Mouse (Mus musculus): ENCODE measurements around the gene Gm42957. TPM values are rescaled to one million over a fixed set of nuclear protein-coding genes. Genes with fewer than 3 reads are reported as not detected.
"Not testable (repeated sequence)": the region's sequence is repeated elsewhere in the genome, so short reads cannot be mapped to it uniquely, and the experiment has no call there.

Gene Gm42957
- total RNA-seq (2021), result under 1 TPM; 0.35 to 0.50 TPM
- long read RNA-seq, experiment 1, result 0 reads
- long read RNA-seq, experiment 2, partial matches to known transcripts, result 0 of 2 reads
- long read RNA-seq, experiment 2, other reads (novel, unspliced or antisense), result 2 of 2 reads

GRCm38 (mm10) chr3:96634928-96635879 is at the start of gene Gm42957, which contains the start of gene Pex11b:
Gene Gm42957 (plus strand): TSS chr3:96635474.
Gene Pex11b (plus strand): TSS chr3:96635376.
- peak; percentile 86 for DNase-seq

- DNase-seq, result no peak
Measured at GRCm38 (mm10) chr3:96590657-96591056, 44.6 kb upstream of the Gm42957 start.

DNA sequence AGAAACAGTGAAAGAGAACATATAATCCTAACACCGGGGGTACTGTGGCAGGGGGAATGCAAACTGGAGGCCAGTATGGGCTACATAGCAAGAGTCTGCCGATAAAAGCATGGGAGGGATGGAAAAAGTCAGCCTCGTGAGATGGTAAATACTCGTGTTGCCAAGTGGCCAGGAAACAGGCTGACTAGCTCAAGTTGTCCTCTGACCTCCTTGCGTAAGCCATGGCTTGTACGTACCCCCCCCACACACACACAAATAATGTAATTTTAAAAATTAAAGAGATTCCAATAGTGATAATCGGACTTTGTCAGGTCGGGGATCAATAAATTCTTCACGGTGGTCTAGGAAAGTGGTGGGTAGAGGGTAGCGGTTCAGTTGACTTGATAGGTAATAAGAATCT is 41.9 kb upstream of the Gm42957 start:
- no peak for DNase-seq

GRCm38 (mm10) chr3:96593790-96594560 is 41.3 kb upstream of the Gm42957 start, which contains the start of gene Polr3gl:
Gene Polr3gl (minus strand): TSS chr3:96594181.
- peak; percentile 91 for DNase-seq

GRCm38 (mm10) chr3:96594851-96595250 is 40.4 kb upstream of the Gm42957 start:
- DNase-seq, result no peak

GRCm38 (mm10) chr3:96595661-96596060 is 39.6 kb upstream of the Gm42957 start:
- no peak for DNase-seq

- DNase-seq, result no peak
Measured at GRCm38 (mm10) chr3:96596228-96596707, 39.0 kb upstream of the Gm42957 start, which contains the start of gene Ankrd34a. Gene Ankrd34a (plus strand): TSS chr3:96596636.

DNA sequence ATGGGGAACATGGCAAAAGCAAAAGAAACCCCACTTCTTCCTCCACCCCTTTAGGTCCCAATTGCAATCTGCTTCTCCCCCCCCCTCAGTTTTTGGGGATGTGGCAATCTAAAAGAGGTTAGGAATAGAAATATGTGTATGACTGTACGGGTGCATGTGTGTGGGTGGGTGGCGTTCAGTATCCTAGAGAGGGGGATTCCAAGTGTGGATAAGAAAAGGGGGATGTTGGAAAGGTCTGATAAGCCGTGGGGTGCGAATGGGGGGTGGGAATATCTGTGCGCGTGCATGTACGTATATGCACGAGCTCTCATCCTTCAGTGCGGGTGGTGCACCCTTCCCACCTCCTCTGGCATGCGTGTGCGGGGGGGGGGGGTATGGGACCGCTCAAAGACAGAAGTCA is 38.4 kb upstream of the Gm42957 start:
- DNase-seq, result no peak

DNA sequence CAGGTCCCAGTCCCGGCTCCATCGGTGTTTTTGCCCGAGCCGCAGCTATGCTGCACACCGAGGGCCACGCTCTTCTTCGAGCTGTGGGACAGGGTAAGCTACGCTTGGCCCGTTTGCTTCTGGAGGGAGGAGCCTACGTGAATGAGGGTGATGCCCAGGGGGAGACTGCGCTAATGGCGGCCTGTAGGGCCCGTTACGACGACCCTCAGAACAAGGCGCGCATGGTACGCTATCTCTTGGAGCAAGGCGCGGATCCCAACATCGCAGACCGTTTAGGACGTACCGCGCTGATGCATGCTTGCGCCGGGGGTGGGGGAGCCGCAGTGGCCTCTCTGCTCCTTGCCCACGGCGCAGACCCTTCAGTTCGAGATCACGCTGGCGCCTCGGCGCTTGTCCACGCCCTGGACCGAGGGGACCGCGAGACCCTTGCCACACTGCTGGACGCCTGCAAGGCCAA is 37.8 kb upstream of the Gm42957 start:
- no peak for DNase-seq

- peak; percentile 70 for DNase-seq
Measured at GRCm38 (mm10) chr3:96598156-96599068, 36.9 kb upstream of the Gm42957 start.

GRCm38 (mm10) chr3:96599069-96599393 is 36.2 kb upstream of the Gm42957 start:
- no peak for DNase-seq

- no peak for DNase-seq
Measured at GRCm38 (mm10) chr3:96599411-96599810, 35.9 kb upstream of the Gm42957 start.

DNA sequence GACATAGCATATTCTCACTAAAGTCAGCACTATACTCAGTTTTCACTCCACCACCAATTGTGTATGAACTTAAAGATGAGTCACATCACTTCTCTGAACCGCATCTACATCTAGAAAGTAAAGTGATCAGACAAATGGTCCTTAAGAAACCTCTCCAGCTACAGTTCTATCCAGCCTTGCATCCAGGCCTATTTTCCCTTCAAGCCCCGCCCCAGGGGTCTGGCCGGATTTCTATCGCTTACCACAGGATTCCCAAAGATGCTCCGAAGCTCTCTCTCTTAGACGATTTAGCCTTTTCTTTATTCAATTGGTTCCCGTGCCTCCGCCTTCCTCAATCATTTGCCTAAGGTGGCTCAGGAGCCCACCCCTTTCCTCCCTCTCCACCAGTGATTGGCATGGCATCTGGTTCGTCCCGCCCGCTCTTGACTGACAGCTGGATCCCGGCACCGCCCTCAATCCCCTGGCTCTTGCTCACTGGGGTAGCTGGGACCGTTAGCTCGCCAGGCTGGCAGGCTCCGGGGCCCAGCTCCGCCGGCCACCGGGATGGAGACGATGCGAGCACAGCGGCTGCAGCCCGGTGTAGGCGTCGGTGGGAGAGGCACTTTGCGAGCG is 34.5 kb upstream of the Gm42957 start, which contains the start of gene Lix1l:
Gene Lix1l (plus strand): TSS at position 511 of the 612 bp plus-strand sequence.
- DNase-seq, result peak; percentile 87

- peak; percentile 76 for DNase-seq
Measured at GRCm38 (mm10) chr3:96601251-96601787, 34.0 kb upstream of the Gm42957 start.

DNA sequence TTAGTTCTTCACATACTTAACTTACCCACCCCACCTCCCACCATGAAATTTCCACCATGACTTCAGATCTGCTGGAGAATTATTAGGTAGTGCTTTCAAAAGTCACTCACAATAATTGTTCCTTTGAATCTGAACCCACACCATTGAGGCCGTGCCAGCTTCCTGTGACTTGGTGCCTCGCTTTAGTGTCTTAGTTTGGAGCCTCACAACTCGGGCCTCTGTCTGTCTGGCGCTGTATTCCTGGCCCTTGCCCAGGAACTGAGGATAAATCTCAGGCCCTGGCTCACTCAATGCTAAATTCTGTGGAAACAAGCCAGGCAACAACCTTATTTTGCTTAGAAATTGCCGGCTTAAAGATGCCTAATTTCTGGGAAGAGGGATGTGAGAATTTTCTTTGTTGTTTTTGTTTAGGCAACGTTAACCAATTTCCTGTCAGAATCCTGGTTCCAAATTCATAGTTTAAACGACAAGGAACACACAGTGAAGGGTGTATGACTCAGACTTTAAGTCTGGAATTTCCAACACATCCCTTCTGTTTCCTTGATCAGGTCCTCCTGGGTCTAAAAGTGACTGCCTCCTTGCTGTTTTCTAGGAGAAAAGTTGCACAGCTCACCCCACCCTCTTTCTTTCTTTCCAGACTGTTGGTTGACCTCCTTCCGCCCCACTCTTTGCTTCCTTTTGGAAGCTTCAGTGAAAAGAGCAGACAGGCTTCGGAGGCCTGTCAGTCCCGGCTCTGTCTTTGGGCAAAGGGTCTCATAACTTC is 33.2 kb upstream of the Gm42957 start:
- DNase-seq, result no peak

DNA sequence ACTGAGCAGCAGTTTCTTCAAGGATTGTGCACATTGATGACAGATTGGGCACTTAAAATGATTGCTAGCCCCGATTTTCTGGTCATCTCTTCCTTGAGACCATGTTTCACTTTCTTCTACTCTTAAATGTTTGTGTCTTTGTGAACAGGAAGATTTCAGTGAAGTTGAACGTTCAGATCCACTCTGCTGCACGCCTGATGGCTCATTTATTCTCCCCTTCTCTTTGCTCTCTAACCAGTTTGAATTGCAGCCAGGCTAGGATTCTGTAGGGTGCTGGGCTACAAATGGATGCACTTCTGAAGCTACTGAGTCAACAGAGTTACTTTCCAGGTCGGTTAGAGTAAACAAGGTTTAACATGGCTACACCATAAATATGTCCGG is 32.6 kb upstream of the Gm42957 start:
- no peak for DNase-seq

DNA sequence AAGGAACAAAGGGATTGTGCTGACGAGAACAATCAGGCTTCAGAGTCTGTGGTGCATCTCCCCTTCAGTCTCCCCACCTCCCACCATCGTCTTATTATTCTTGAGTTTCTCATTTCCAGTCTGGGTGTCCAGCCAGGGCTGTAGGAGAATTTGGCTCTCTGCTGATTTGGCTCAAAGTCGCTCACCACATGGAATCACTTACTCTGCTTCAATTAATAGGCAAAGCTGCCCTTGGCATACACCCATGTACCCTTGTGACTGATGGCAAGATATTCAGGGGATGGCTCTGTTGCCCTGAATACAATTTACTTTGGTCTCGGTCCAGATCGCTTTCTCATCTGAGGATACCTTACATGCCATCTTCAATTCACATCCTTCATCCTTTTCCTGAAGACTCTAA is 32.0 kb upstream of the Gm42957 start:
- DNase-seq, result no peak

DNA sequence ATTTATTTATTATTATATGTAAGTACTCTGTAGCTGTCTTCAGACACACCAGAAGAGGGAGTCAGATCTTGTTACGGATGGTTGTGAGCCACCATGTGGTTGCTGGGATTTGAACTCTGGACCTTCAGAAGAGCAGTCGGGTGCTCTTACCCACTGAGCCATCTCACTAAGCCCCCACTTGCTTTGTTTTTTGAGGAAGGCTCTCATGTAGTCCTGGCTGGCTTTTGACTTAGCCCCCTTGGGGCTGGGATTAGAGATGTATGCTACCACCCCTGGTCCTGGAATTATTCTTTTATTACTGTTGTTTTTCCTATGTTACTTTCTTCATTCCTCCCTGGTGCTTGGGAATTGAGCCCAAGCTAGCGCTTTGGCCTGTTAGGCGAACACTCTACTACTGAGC is 29.3 kb upstream of the Gm42957 start:
- DNase-seq, result not testable (repeated sequence)

- no peak for DNase-seq
Measured at GRCm38 (mm10) chr3:96606618-96607017, 28.7 kb upstream of the Gm42957 start.

GRCm38 (mm10) chr3:96617941-96618340 is 17.3 kb upstream of the Gm42957 start:
- no peak for DNase-seq
